Mouse (Mus musculus): ENCODE results near the gene Cdc20.

Gene Cdc20

DNA sequence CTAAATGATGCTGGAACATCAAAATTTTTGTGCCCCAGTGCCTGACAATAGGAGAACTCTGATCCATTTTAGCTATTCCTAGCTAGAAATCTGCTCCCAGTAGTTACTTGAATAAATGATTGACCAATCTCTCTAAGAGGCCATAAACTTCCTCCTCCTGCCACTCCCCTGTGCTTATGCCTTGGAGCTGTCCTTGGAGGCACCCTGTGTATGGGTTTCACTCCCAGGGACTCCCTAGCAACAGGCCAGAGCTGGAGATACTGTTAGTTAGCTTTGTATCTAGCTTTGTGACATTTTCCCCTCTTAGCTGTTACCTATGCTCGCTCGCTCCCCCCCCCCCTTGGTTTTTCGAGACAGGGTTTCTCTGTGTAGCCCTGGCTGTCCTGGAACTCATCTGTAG lies 15.8 kb downstream of the Cdc20 start:
- no peak for DNase-seq (ENCODE audit: extremely low spot score, low read depth, low spot score)

- DNase-seq (ENCODE audit: extremely low spot score, low read depth, low spot score): no peak
Observed at GRCm38 (mm10) chr4:118417112-118417797, 19.9 kb downstream of the Cdc20 start.

DNA sequence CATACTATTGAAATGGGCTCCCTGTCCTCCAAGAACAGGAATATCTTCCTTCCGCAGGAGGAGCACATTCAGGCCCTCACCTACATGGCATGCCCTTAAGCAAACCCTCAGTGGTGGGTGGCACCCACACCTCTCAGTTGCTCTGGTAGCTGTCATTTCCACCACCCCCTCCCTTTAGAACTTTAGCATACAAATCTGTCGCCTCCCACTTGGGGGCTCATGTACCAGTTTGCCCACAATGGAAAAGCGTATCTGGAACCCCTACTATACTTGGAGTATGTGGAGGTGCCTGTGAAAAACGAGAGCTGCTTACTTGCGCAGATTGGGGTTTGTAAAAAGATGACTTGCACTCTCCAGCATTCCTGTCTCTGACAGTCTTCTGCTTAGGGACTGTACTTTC lies 20.8 kb downstream of the Cdc20 start:
- no peak for DNase-seq (ENCODE audit: extremely low spot score, low read depth, low spot score)

- no peak for DNase-seq (ENCODE audit: extremely low spot score, low read depth, low spot score)
Observed at GRCm38 (mm10) chr4:118415779-118416178, 21.4 kb downstream of the Cdc20 start.

GRCm38 (mm10) chr4:118413553-118413952 lies 23.6 kb downstream of the Cdc20 start:
- DNase-seq (ENCODE audit: extremely low spot score, low read depth, low spot score): no peak

DNA sequence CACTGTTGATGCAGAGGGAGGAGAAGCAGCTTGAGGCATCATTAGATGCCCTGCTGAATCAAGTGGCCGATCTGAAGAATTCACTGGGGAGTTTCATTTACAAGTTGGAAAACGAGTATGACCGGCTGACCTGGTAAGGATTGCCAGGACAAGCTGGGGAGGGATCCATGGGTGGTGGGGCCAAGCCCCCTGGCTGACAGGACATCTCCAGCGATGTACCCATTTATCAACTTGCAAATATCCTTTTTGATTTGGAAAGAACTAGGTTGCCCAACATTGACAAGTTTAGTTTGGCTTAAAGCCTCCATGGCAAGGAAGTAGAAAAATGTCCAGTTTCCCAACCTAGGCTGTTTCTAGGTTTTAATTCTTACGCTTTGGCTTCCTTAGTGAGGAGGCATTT lies 26.3 kb downstream of the Cdc20 start:
- no peak for DNase-seq (ENCODE audit: extremely low spot score, low read depth, low spot score)

DNA sequence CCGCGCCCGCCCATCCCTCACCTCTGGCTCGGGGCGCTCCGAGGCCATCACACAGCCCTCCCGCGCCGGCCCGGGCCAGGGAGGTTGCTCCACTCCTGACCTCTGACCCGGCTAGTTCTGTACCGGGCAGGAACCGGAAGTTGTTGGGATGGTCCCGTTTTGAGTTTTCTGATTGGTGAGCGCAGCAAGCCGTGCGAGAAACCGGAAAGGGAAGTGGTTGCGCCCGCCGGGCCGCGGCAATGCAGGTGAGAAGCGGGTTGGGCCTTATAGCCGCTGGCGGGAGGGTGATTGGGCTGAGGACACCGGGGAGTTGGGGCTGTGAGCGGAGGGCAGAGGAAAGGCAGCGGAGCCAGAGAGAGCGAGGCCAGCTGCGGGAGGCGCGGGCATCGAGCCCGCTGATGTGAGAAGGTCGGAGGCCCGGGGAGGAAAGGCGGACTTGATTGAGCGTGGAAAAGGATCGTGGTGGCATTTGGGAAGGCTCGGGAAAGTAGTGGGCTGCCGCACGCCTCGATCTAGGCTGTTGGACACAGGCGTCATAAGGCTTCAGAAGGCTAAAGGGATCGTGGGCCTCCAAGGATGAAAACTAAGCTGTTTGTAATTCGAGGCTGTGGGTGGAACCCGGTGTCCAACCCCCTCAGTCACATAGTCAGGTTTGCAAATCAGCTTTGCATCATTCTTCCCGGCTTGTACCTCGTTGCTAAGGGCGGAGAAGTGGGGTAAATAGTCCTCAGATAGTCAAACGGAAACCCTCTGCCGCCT lies 27.8 kb downstream of the Cdc20 start, which contains the start of the genes Szt2 and Med8:
TSS of gene Szt2 (minus strand) at position 132 of the 759 bp plus-strand sequence.
TSS of gene Med8 (plus strand) at position 196 of the 759 bp plus-strand sequence.
- peak; percentile 83 for DNase-seq (ENCODE audit: extremely low spot score, low read depth, low spot score)

DNA sequence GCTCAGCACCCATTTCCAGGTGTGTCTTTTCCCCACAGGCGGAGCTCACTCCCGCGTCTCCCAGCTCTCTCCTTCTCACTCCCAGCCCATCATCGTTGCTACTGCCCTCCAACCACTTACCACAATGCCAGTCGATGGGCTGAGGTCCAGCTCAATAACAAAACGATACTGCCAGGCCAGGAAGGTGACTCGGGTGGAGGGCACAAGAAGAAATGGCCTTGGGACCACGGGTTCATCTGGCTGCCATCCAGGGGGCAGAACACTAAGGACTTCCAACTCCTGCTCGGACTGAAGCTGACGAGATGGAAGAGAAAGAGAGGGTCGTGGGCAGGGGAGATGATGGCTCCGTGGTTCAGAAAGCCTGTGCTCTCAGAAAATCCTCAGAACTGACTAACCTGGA lies 34.5 kb downstream of the Cdc20 start:
- no peak for DNase-seq (ENCODE audit: extremely low spot score, low read depth, low spot score)

- no peak for DNase-seq (ENCODE audit: extremely low spot score, low read depth, low spot score)
Observed at GRCm38 (mm10) chr4:118401918-118402317, 35.2 kb downstream of the Cdc20 start.

GRCm38 (mm10) chr4:118401421-118401820 lies 35.7 kb downstream of the Cdc20 start:
- no peak for DNase-seq (ENCODE audit: extremely low spot score, low read depth, low spot score)

GRCm38 (mm10) chr4:118398400-118398799 lies 38.8 kb downstream of the Cdc20 start:
- no peak for DNase-seq (ENCODE audit: extremely low spot score, low read depth, low spot score)

- DNase-seq (ENCODE audit: extremely low spot score, low read depth, low spot score): no peak
Observed at GRCm38 (mm10) chr4:118396433-118396832, 40.7 kb downstream of the Cdc20 start.

DNA sequence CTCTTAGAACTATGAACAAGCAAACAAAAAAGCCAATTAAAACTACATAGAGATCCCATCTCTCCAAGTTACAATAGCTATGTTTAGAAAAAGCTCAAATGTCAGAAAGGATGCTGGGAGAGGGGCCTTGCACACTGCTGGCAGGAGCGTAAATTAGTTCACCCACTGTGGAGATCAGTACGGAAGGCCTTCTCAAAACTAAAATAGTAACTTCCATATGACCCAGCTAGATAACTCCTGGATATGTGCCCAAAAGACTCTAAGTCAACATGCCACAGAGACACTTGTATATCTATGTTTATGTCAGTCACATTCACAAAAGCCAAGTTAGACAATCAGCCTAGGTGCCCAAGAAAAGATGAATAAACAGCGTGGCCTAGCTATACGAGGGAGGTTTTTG lies 41.9 kb downstream of the Cdc20 start:
- DNase-seq (ENCODE audit: extremely low spot score, low read depth, low spot score): no peak

DNA sequence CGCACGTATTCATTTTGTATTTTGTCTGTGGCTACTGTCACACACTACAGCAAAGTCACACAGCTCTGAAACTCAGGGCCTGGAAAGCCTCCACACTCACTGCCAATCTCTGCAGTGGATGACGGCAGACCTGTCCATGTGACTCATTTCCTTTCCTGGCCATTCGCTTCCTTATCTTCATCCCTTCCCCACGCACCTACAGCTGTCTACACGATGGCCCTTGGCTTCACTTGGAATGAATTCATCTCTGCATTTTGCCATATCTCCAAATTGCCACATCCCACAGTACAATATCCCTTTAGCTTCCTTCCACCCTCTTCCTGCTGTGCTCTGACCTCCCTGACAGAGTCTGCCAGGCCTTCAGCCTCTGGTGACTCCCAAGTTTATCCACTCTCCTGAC lies 42.6 kb downstream of the Cdc20 start:
- no peak for DNase-seq (ENCODE audit: extremely low spot score, low read depth, low spot score)

DNA sequence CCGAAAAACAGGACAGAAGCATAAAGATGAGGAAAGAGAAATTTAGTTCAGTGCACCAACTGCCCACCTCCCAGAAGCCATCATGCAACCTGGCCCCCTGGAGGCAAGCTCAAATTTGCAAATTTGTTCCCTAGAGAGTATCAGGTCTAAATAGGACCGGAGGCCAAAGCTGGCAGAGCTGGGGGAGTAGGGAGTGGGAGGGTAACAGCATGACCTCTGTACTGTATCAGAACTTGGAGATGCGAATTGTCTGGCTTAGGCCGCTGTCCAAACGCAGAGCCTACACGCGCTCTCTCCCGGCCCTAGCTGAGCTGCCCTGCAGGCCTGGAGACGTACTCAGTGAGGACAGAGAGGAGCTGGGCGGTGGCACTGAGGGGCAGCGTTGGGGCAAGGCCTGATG lies 47.0 kb downstream of the Cdc20 start:
- DNase-seq (ENCODE audit: extremely low spot score, low read depth, low spot score): no peak

DNA sequence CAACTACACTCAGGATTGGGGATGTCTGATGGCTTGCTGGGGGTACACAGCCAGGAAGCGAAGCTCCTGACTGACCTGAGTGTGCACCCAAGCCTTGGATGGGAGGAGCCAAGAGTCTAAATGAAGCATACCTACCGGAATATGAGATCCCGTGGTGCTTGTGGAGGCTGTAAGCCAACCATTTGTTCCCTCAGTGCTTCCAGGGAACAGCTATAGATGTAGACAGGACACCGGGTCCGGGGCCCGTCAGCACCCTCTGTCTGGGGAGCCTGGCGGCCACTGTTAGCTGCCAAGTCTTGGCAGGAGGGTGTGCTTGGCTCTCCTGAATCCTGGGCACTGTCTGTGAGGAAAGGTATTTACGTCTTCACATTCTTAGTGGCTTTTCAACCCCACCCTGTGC lies 49.8 kb downstream of the Cdc20 start:
- no peak for DNase-seq (ENCODE audit: extremely low spot score, low read depth, low spot score)

GRCm38 (mm10) chr4:118383271-118383670 lies 53.9 kb downstream of the Cdc20 start:
- no peak for DNase-seq (ENCODE audit: extremely low spot score, low read depth, low spot score)
